Mouse (Mus musculus) thymus, postnatal 0 days (tissue): ENCODE data around the gene Slc2a9. TPM values are rescaled to one million over a fixed set of nuclear protein-coding genes. Genes with fewer than 3 reads are reported as not detected.

Source experiments
- DNase-seq: peaks from one replicate; pipeline ENCODE4 v3.0.0-alpha.2; 2015; ENCODE audit warnings: low spot score
- polyA plus RNA-seq: library from polyadenylated mRNA; unstranded; fragments of >200 nt; fragmentation: Nextera tagmentation; extraction: Ambion mirVana; gene quantifications from 2 replicates; pipeline ENCODE4 v1.2.1, GENCODE M21; 2015

The Slc2a9 gene
- polyA plus RNA-seq, 1 experiment from 2014 or later = 5.2 TPM

- DNase-seq = no peak
Observed at GRCm38 (mm10) chr5:38388420-38388823, 114.5 kb downstream of the Slc2a9 start.

DNA sequence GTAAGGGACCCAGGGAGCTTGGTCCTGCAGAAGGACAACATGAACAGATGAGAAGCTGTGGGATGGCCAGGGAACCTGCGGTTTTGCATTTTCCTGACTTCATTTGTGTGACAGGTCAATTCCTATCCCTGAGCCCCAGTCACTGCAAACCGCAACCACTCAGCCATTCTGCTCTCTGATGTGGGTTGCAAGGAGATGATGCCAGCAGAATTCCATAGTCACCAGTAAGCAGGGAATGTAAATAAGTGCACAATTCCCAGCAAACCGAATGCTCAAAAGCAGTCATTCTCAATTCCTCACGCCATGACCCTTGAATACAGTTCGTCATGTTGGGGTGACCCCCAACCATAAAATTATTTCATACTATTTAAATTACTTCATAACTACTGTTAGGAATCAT is 123.0 kb downstream of the Slc2a9 start:
- DNase-seq = no peak

DNA sequence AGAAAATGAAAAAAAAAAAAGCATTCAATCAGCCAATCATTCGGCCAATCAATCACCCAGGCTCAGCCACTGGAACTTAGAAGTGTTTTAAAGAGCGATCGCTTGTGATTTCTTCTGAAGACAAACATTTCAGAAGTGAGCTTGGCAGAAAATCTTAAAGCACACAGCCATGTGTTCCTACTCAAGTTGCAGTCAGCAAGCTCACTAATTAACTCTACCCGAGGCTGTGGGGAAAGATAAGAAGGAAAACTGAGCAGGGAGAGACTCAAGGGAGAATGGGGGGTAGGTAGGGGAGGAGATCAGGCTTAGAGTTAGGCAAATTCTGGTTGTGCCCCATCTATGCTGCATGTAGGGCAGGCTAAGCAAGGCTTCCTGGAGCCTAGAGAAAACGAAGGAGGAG is 130.6 kb downstream of the Slc2a9 start:
- DNase-seq = no peak

DNA sequence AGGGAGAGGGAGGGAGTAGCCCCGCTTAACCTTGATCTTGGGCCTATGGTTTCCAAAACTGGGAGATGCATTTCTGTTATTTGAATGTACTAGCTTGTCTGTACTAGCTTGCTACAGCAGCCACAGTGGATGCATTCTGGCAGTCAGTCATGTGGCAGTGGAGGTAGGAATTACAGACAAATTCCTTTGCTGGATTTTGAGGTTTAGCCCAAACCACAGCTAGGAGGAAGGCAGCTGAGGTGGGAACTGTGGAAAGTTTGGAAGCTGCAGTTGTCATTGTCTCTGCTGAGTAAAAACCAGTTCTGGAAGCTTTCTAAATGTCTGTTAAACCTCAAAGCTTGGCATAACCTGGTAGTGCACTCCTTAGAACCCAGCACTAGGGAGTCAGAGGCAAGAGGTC is 131.6 kb downstream of the Slc2a9 start:
- DNase-seq = no peak

GRCm38 (mm10) chr5:38366650-38367470 is 136.1 kb downstream of the Slc2a9 start:
- peak; percentile 19 for DNase-seq

DNA sequence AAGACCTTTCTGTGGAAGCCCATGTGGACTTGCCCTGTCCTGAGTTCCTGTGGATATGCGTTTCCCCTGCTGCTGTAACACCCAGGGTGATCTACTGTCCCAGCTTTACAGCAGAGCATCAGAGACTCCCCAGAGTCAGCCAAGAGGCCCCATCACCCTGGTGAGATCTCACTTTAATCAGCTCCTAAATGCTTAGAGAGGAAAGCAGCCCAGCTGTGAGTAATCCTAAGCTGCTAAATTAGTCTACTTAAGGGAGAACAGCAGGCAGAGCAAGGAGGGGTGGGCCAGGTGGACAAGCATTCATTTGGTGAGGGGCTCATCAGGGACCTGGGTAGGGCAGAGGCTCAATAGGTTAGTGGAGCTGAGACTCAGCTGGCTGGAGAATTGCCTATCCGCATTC is 137.4 kb downstream of the Slc2a9 start:
- no peak for DNase-seq

DNA sequence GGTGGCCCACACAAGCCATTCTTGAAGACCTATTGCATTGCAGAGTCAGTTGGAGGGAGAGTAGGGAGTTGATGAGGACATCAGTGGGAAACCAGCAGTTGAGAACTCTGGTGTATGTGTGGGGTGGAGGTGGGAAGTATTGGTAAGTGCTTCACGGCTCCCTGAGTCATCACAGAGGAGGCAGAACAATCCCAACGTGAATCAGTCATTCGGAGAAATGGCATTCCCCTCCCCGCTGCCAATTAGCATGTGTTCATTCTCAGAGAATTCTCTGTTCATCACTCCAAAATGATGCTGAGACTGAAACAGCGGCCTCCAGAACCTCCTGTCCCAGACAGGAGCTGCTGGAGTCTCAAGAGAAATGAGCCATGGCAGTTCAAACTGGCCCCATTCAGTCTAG is 138.5 kb downstream of the Slc2a9 start:
- DNase-seq = no peak

DNA sequence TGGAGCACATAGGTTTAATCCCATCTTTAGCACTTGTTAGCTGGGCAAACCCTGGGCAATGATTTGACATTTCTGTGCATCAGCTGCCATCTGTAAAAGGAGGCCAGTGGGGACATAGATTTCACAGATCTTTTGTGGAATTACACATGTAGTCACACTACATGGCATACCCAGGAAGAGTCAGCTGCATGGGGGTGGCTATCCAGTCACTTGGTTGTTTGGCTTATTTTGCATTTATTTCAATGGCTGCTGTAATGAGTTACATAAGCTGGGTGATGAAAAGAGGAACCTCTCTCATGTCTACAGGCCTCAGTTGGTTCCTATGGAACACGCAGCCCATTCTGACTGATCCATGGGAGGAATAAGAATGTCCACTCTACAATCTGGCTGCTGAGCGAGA is 143.2 kb downstream of the Slc2a9 start:
- no peak for DNase-seq

- no peak for DNase-seq
Observed at GRCm38 (mm10) chr5:38356927-38357326, 146.0 kb downstream of the Slc2a9 start.

DNA sequence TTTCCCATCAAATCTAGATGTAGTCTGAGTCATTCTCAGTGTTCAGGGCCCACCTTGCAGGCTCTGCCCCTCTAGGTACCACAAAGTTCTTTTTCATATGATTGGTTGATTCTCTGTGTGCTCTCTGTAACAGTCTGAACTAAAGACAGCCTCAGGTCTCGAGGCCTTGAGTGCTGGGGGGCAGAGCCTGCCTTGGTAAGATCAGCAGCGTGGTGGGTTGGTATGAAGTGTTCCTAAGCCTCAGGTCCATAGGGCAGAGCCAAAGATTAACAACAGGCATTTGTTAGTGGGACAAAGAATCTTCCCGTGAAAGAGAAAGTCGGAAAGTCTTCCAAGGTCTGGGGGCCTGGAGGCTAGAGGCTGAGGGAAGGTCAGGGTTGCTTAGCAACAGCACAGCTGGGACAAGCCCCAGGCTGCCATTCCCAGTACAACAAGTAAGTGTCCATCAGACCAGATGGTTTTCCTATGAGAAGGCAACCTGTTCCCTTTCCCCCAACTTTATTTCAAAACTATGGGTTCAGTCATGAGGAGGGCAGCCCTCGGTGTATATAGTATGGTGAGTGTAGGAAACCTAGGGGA is 152.5 kb downstream of the Slc2a9 start:
- no peak for DNase-seq

DNA sequence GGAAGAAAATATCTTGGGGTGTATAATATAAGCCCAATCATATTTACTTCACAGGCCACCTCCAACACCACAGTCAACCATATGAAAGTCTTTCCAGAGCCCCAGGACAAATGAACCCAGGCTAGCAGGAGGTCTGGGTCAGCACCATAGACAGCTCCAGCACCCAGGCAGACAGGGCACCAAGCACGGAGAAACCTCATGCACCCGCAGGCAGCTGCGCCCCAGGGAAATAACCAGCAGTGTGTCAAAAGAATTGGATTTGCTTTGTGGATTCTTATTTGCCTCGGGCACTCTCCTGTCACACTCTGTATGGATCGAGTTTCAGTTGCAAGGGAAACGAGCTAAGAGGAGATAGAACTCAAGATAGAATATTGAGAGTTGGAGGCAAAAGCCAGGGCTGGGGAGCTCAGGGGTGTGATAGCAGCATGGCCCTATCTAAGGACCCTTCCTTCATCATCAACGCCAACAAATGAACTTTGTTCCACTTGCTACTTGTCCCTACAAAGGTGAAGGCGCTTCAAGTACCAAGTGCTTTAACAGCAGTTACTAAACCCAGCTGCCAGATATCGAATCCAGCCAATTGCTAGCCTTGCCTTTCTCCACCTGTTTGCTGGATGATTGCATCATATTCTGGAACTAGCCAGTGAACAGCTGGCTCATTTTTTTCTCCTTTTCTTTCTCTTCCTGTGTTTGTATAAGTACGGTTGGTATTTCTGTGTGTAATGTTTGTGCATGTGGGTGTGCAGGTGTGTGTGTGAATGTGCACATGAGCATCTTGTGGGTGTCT is 156.1 kb downstream of the Slc2a9 start:
- DNase-seq = peak; percentile 3

- no peak for DNase-seq
Observed at GRCm38 (mm10) chr5:38343101-38343500, 159.8 kb downstream of the Slc2a9 start.

GRCm38 (mm10) chr5:38334582-38334981 is 168.4 kb downstream of the Slc2a9 start:
- no peak for DNase-seq

- no peak for DNase-seq
Observed at GRCm38 (mm10) chr5:38333381-38333780, 169.6 kb downstream of the Slc2a9 start.

- DNase-seq = no peak
Observed at GRCm38 (mm10) chr5:38318966-38319786, 183.8 kb downstream of the Slc2a9 start, which contains the start of gene Drd5. Gene Drd5, plus strand, starts transcription at chr5:38319367.

DNA sequence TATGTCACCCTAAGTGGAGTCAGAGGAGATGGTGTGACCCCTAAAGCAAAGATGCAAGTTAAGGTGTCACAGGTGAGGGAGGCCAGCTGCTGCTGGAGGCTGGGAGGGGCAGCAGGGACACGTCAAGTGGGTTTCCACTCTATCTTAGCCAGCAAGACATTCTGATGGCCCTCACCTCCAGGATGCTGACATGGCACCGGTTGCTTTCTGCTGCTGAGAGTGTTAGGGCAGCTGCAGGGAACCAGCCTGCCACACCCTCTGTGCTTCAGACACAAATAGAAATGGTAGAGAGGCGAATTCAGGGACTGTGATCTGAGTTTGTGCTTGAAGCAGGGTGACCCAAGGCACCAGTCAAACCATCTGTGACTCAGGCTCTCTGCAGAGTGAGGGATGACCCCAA is 193.1 kb downstream of the Slc2a9 start:
- no peak for DNase-seq

DNA sequence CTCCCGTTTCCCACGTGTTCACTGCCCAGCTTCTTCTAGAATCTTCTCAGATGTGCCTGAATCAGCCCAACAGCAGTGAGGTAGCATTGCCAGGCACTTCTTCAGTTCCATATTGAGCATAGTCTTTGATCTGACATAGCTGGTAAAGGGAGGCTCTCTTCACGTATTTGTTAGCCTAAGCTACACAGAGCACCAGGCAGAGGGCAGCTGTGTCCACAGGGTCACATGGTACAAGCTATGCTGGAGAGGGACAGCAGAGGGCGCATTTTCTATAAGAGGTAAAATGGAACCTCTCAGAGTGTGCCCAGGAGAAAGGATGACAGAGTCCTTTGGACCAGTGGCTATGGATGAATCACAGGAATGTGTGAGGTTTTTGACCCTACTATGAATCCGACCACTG is 194.1 kb downstream of the Slc2a9 start:
- peak; percentile 72 for DNase-seq

DNA sequence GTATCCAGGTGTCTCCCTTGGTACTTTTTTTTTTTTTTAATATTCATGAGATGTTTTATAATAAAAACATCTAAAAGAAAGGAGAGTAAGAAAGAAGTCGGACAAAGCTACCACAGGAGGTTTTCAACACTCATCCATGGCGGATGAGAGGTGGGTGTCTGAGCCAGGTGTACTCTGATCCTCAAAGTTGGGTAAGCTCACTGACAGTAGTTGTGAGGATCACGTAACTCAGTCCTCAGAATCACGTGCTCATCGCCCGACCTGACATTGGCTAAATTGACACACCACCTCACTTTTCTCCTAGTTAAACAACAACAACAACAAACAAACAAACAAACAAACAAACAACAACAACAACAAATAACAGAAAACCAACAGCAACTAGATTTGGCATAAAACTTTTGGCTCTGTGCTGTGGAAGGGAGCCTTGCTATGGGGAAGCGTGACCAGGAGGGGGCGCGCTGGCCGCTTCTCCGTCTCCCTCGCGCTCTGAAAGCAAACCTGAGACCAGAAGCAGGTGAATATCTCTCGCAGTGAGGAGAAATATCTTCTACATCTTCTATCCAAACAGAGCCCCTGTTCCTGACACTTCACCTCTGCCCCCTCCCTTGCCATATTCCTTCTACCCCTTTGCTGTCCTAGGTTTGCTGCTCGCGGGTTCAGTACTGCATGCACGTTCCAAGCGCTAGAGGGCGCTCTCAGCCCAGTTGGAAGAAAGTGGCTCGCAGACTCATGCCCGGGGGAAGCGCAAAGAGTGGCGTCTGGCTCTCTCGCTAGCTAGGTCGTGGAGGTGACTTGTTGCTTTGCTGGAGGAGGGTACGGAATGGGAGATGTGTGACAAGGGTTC is 195.5 kb downstream of the Slc2a9 start:
- DNase-seq = peak; percentile 88

DNA sequence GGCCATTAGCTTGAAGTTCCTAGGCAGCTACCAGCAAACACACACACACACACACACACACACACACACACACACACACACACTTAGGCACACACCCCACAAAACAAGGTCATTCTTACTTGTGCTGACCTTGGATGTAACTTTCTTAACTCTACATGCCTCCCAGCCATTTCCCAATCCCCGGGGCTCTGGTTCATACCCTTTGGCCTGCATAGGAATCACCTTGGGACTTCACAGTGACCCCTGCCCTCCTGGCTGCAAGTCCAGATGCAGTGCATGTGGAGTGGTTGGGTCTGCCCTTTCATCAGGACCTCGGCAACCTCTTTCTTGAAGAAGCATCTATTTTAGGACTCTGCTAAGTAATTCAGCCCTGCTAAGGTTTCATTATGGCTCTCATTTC is 197.7 kb downstream of the Slc2a9 start:
- DNase-seq = no peak

DNA sequence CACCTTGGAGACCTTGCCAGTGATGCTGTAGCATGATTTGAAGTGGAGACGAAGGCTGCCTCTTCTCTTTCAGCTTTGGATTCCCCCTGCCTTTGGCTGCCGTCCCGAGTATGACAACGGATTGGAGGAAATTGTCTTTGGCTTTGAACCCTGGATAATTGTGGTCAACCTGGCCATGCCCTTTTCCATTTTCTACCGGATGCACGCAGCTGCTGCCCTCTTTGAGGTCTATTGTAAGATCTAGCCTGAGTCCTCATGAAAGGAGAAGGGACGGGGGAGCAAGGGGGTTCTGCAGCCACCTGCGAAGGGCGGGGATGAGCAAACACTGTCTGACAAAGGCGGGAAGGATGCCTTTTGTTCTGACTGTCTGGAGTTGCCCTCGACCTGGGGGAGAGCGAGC is 200.3 kb downstream of the Slc2a9 start:
- peak; percentile 5 for DNase-seq
